Mouse (Mus musculus): ENCODE measurements around the gene Tram2. TPM values are rescaled to one million over a fixed set of nuclear protein-coding genes. Genes with fewer than 3 reads are reported as not detected.

Gene Tram2
- polyA plus RNA-seq, 1 experiment from 2014 or later, result 3.6 TPM

DNA sequence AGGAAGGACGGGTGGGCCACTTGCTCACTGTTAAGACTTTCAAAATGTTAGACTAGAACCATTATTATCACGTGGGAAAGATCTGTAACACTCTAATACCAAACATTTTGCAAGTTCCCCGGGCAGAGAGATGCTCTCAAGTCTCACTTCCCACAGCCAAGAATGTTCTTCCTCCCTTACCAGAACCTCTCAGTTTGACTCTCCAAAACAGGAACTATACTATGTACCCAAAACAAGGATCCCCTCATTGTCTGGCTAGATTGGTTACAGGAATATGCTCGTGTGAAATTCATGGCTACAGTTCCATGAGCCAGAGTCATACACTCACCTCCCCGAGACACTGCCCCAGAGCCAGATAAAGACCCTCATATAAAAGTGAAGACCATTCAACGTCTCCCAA, 43.2 kb downstream of the Tram2 start:
- no peak for TF ChIP-seq EP300 (optimal IDR thresholded peaks at IDR 0.05)
- no peak for TF ChIP-seq CTCF (IDR thresholded peaks at IDR 0.05; ENCODE audit: low read depth)

DNA sequence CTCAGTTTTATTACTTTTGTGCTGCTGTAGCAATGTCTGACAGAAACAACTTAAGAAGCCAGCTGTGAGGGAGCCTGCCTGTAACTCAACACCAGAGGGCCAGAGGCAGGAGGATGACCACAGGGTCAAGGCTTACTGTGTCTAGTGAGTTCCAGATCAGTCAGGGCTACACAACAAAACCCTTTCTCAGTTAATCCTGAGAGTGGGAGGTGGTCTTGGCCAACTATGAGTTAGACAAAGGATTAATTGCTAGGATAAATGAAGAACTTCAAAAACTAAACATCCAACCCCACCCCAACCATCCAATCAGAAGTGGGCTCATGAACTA, 45.3 kb downstream of the Tram2 start:
- Histone ChIP-seq H3K4me3 (ENCODE audit: low read depth, low read length) (no peak overlapping the region), H3K27me3 (ENCODE audit: control insufficient read depth, insufficient read depth, low read length) (no peaks in the 10 kb centered on the region), H3K4me2 (replicated peaks; ENCODE audit: low read depth) (no peak overlapping the region), H3K9ac (ENCODE audit: low read length) (no peak overlapping the region), H3K9me3 (ENCODE audit: control insufficient read depth, low read length) (no peaks in the 10 kb centered on the region), H3K36me3 (ENCODE audit: control insufficient read depth, insufficient read depth, low read length) (no peaks in the 10 kb centered on the region; the same call in 1 of the 2 replicates), H3K27ac (replicated peaks) (no peak overlapping the region), H3K4me1 (replicated peaks; ENCODE audit: control insufficient read depth, insufficient read depth) (no peaks in the 10 kb centered on the region)
- no peak for DNase-seq (ENCODE audit: low spot score)
- no peak for TF ChIP-seq EP300 (optimal IDR thresholded peaks at IDR 0.05)
- no peak for TF ChIP-seq CTCF (IDR thresholded peaks at IDR 0.05; ENCODE audit: low read depth)
- no peak for ATAC-seq (ENCODE audit: low FRiP score, low TSS enrichment)

More for the DNA sequence above, 43.2 kb downstream of the Tram2 start:
- Histone ChIP-seq H3K9ac (ENCODE audit: low read length) (no peak overlapping the region), H3K9me3 (ENCODE audit: control insufficient read depth, low read length) (no peaks in the 10 kb centered on the region), H3K4me3 (ENCODE audit: low read depth, low read length) (no peak overlapping the region), H3K27me3 (ENCODE audit: control insufficient read depth, insufficient read depth, low read length) (no peaks in the 10 kb centered on the region), H3K36me3 (ENCODE audit: control insufficient read depth, insufficient read depth, low read length) (no peaks in the 10 kb centered on the region; the same call in 1 of the 2 replicates), H3K4me1 (replicated peaks; ENCODE audit: control insufficient read depth, insufficient read depth) (no peaks in the 10 kb centered on the region), H3K4me2 (replicated peaks; ENCODE audit: low read depth) (no peak overlapping the region), H3K27ac (replicated peaks) (no peak overlapping the region)
- DNase-seq (ENCODE audit: low spot score) (no peak), ATAC-seq (ENCODE audit: low FRiP score, low TSS enrichment) (no peak)
- WGBS, result 78% methylated on average over 6 of the region's 6 CpGs

DNA sequence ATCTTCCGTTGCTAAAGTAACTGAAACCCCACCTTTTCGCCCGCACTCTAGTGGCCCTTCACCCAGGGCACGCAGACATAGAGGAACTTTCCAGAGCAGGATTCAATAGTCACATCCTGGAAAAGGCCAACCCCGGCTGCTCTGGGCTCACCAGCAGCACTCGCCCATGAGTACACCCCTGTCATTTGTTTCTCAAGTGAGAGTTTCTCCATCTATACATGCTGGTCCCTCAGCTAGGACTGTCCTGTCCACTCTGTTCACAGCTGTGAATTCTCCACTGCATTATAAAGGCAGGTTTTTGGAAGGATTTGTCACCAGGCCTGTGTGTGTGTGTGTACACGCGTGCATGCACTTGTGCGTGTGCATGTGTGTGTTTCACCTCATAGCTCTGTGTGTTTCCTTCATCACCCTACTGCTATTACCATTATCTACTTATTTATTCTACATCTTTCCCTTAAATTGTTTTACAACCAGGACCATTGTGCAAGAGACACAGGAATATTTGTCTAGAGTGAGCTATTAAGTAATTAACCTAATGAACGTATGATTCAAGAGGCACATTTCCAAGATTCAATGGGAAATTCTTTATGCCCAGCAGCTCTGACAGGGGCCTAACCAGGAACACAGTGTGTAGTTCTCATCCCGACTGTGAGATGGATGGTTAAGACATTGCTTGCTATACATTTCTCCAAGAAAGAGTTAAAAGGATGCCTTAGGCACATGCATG, 45.8 kb downstream of the Tram2 start:
- 90% methylated on average over 11 of the region's 11 CpGs for WGBS
- TF ChIP-seq CTCF (IDR thresholded peaks at IDR 0.05; ENCODE audit: low read depth) (no peak), EP300 (optimal IDR thresholded peaks at IDR 0.05) (no peak)
- no peak overlapping the region for H3K4me2 ChIP-seq (replicated peaks; ENCODE audit: low read depth)

DNA sequence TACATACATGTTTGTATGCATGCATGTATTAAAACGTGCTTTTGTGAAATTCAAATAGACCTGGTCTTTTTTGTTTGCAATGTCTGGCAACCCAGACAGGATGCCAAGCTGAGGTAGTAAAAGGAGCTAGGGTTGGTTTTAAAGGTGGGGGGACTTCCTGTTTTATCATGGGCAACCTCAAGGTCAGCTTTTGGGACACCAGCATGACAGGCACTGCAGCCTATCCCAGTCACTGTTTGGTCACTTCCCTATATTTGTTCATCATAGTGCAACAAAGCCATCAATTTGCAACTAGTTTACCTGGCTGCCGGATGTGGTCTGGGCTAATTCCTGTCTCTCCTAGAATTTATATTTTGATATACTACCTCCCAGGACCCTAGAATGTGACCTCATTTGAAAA, 47.4 kb downstream of the Tram2 start:
- H3K4me3 ChIP-seq (ENCODE audit: low read depth, low read length), result no peak overlapping the region
- no peaks in the 10 kb centered on the region for H3K9me3 ChIP-seq (ENCODE audit: control insufficient read depth, low read length)
- no peaks in the 10 kb centered on the region for H3K27me3 ChIP-seq (ENCODE audit: control insufficient read depth, insufficient read depth, low read length)
- H3K27ac ChIP-seq (replicated peaks), result no peak overlapping the region
- no peak overlapping the region for H3K4me2 ChIP-seq (replicated peaks; ENCODE audit: low read depth)
- DNase-seq (ENCODE audit: low spot score), result no peak
- ATAC-seq (ENCODE audit: low FRiP score, low TSS enrichment), result no peak
- TF ChIP-seq CTCF (IDR thresholded peaks at IDR 0.05; ENCODE audit: low read depth), result no peak
- no peak for TF ChIP-seq EP300 (optimal IDR thresholded peaks at IDR 0.05)
- H3K9ac ChIP-seq (ENCODE audit: low read length), result no peak overlapping the region
- H3K36me3 ChIP-seq (ENCODE audit: control insufficient read depth, insufficient read depth, low read length), result no peaks in the 10 kb centered on the region; the same call in 1 of the 2 replicates
- H3K4me1 ChIP-seq (replicated peaks; ENCODE audit: control insufficient read depth, insufficient read depth), result no peaks in the 10 kb centered on the region
- 77% methylated on average over 2 of the region's 2 CpGs for WGBS

More for the DNA sequence above, 45.8 kb downstream of the Tram2 start:
- DNase-seq (ENCODE audit: low spot score) (no peak), ATAC-seq (ENCODE audit: low FRiP score, low TSS enrichment) (no peak)
- no peak overlapping the region for H3K9ac ChIP-seq (ENCODE audit: low read length)
- no peak overlapping the region for H3K27ac ChIP-seq (replicated peaks)
- H3K27me3 ChIP-seq (ENCODE audit: control insufficient read depth, insufficient read depth, low read length), result no peaks in the 10 kb centered on the region
- H3K4me3 ChIP-seq (ENCODE audit: low read depth, low read length), result no peak overlapping the region
- H3K36me3 ChIP-seq (ENCODE audit: control insufficient read depth, insufficient read depth, low read length), result no peaks in the 10 kb centered on the region; the same call in 1 of the 2 replicates
- H3K9me3 ChIP-seq (ENCODE audit: control insufficient read depth, low read length), result no peaks in the 10 kb centered on the region
- H3K4me1 ChIP-seq (replicated peaks; ENCODE audit: control insufficient read depth, insufficient read depth), result no peaks in the 10 kb centered on the region

DNA sequence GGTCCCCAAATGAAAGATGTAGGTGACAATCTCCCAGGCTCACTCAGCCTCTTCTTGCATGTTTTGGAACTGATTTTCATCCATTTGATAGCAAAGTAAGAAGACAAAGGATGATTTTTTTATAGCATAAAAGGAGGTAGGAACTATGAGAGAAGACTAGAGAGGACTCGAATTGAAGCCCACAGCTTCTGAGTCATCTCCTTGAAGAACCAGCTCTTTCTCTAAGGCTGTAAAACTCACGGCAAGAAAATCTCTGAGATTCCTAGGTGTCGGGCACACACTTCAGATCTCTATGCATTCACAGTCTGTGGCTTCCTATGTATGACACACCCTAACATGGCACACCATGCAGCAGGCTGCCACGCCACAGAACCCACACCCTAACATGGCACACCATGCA, 50.0 kb downstream of the Tram2 start:
- WGBS, result 79% methylated on average over 4 of the region's 4 CpGs
- no peaks in the 10 kb centered on the region; the same call in 1 of the 2 replicates for H3K36me3 ChIP-seq (ENCODE audit: control insufficient read depth, insufficient read depth, low read length)
- no peak overlapping the region for H3K27ac ChIP-seq (replicated peaks)
- TF ChIP-seq EP300 (optimal IDR thresholded peaks at IDR 0.05) (no peak), CTCF (IDR thresholded peaks at IDR 0.05; ENCODE audit: low read depth) (no peak)
- H3K4me2 ChIP-seq (replicated peaks; ENCODE audit: low read depth), result no peak overlapping the region
- no peak overlapping the region for H3K9ac ChIP-seq (ENCODE audit: low read length)
- DNase-seq (ENCODE audit: low spot score), result no peak
- H3K9me3 ChIP-seq (ENCODE audit: control insufficient read depth, low read length), result no peaks in the 10 kb centered on the region
- no peak overlapping the region for H3K4me3 ChIP-seq (ENCODE audit: low read depth, low read length)
- no peak for ATAC-seq (ENCODE audit: low FRiP score, low TSS enrichment)
- H3K4me1 ChIP-seq (replicated peaks; ENCODE audit: control insufficient read depth, insufficient read depth), result no peaks in the 10 kb centered on the region
- H3K27me3 ChIP-seq (ENCODE audit: control insufficient read depth, insufficient read depth, low read length), result no peaks in the 10 kb centered on the region

DNA sequence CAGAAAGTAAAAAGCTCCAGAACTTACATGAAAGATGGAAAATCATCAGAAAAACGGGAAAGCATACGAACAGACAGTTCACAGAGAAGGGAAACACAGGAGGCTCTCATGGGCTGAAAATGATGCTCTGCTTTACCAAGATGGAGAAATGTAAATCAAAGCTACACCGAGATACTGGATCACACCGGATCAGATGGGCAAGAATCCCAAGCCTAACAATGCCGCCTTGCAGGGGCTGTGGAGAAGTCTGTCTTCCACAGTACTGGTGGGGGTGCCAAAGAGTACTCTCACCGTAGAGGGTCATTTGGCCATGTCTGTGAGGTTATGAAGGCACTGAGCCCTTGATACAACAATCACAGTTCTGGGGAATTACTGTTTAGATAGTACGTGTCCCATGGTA, 52.5 kb downstream of the Tram2 start:
- Histone ChIP-seq H3K27ac (replicated peaks) (no peak overlapping the region), H3K4me2 (replicated peaks; ENCODE audit: low read depth) (no peak overlapping the region), H3K4me3 (ENCODE audit: low read depth, low read length) (no peak overlapping the region), H3K9ac (ENCODE audit: low read length) (no peak overlapping the region), H3K9me3 (ENCODE audit: control insufficient read depth, low read length) (no peaks in the 10 kb centered on the region), H3K4me1 (replicated peaks; ENCODE audit: control insufficient read depth, insufficient read depth) (no peaks in the 10 kb centered on the region), H3K36me3 (ENCODE audit: control insufficient read depth, insufficient read depth, low read length) (no peaks in the 10 kb centered on the region; the same call in 1 of the 2 replicates), H3K27me3 (ENCODE audit: control insufficient read depth, insufficient read depth, low read length) (no peaks in the 10 kb centered on the region)
- WGBS, result 75% methylated on average over 7 of the region's 7 CpGs
- TF ChIP-seq EP300 (optimal IDR thresholded peaks at IDR 0.05) (no peak), CTCF (IDR thresholded peaks at IDR 0.05; ENCODE audit: low read depth) (no peak)
- no peak for DNase-seq (ENCODE audit: low spot score)
- ATAC-seq (ENCODE audit: low FRiP score, low TSS enrichment), result no peak
